Mouse (Mus musculus) telencephalon, adult 2 months (tissue): ENCODE measurements around the gene Blm.
"Not testable (repeated sequence)": the region's sequence is repeated elsewhere in the genome, so short reads cannot be mapped to it uniquely, and the experiment has no call there.

Experiments
- DNase-seq: peaks from one replicate; pipeline ENCODE4 v3.0.0-alpha.2; 2011; ENCODE audit warnings: low read depth, low spot score

Gene Blm

GRCm38 (mm10) chr7:80534291-80535008, 469 bp downstream of the Blm start:
- no peak for DNase-seq

GRCm38 (mm10) chr7:80531087-80531486, 3.8 kb downstream of the Blm start:
- no peak for DNase-seq

GRCm38 (mm10) chr7:80530646-80531045, 4.3 kb downstream of the Blm start:
- DNase-seq = no peak

- no peak for DNase-seq
Measured at GRCm38 (mm10) chr7:80526698-80527097, 8.2 kb downstream of the Blm start.

- DNase-seq = no peak
Measured at GRCm38 (mm10) chr7:80512408-80513085, 22.4 kb downstream of the Blm start.

- DNase-seq = not testable (repeated sequence)
Measured at GRCm38 (mm10) chr7:80507697-80508096, 27.2 kb downstream of the Blm start.

- no peak for DNase-seq
Measured at GRCm38 (mm10) chr7:80506007-80506406, 28.9 kb downstream of the Blm start.

GRCm38 (mm10) chr7:80504920-80505319, 30.0 kb downstream of the Blm start:
- DNase-seq = no peak

- DNase-seq = no peak
Measured at GRCm38 (mm10) chr7:80501006-80501405, 33.9 kb downstream of the Blm start.

- DNase-seq = no peak
Measured at GRCm38 (mm10) chr7:80500099-80500498, 34.8 kb downstream of the Blm start.

- no peak for DNase-seq
Measured at GRCm38 (mm10) chr7:80499190-80499962, 35.5 kb downstream of the Blm start.

- no peak for DNase-seq
Measured at GRCm38 (mm10) chr7:80496656-80497055, 38.3 kb downstream of the Blm start.

- DNase-seq = no peak
Measured at GRCm38 (mm10) chr7:80495210-80495609, 39.7 kb downstream of the Blm start.

GRCm38 (mm10) chr7:80491995-80492394, 42.9 kb downstream of the Blm start:
- no peak for DNase-seq

- no peak for DNase-seq
Measured at GRCm38 (mm10) chr7:80491086-80491485, 43.8 kb downstream of the Blm start.

GRCm38 (mm10) chr7:80490351-80490750, 44.6 kb downstream of the Blm start:
- DNase-seq = no peak

GRCm38 (mm10) chr7:80489445-80489844, 45.5 kb downstream of the Blm start:
- no peak for DNase-seq

- no peak for DNase-seq
Measured at GRCm38 (mm10) chr7:80487239-80487638, 47.7 kb downstream of the Blm start.

- DNase-seq = no peak
Measured at GRCm38 (mm10) chr7:80480097-80480496, 54.8 kb downstream of the Blm start.

GRCm38 (mm10) chr7:80473837-80474236, 61.1 kb downstream of the Blm start:
- DNase-seq = no peak

- DNase-seq = no peak
Measured at GRCm38 (mm10) chr7:80468851-80469250, 66.1 kb downstream of the Blm start.

- DNase-seq = no peak
Measured at GRCm38 (mm10) chr7:80467334-80467733, 67.6 kb downstream of the Blm start.
